Mouse (Mus musculus) left cerebral cortex, adult 2 months (tissue): ENCODE data around the gene Cldn19. TPM values are rescaled to one million over a fixed set of nuclear protein-coding genes. Genes with fewer than 3 reads are reported as not detected.

ENCODE experiments used
- DNase-seq, 2 experiments: peaks; one replicate each; pipeline ENCODE4 v3.0.0; 2021 to 2022; ENCODE audit warnings: low spot score in 2 of 2, mixed read lengths in 1 of 2; ENCODE audit errors: extremely low spot score in 1 of 2
- H3K27ac ChIP-seq: fragments of 200-600 bp; 2 replicates; pipeline ENCODE4 v1.8.1; 2022
- H3K4me3 ChIP-seq: fragments of 200-600 bp; 2 replicates; pipeline ENCODE4 v1.8.1; 2022
- CTCF ChIP-seq: fragments of 200-600 bp; IDR thresholded peaks from 2 replicates; pipeline ENCODE4 v1.8.1; 2022; ENCODE audit warnings: antibody characterized with exemption, mild to moderate bottlenecking, moderate library complexity
- intact Hi-C: fragments of 180-260 bp; cut with DNase I; formaldehyde crosslinking; loops from one replicate; pipeline ENCODE4 v1.15.1; 2025
- total RNA-seq, 2 experiments: library from RNA; stranded (reverse); gene quantifications; 2 replicates each; pipeline ENCODE4 v1.2.3; 2021

The Cldn19 gene
- total RNA-seq, 2 experiments from 2014 or later, result 0.18 to 0.30 TPM

DNA sequence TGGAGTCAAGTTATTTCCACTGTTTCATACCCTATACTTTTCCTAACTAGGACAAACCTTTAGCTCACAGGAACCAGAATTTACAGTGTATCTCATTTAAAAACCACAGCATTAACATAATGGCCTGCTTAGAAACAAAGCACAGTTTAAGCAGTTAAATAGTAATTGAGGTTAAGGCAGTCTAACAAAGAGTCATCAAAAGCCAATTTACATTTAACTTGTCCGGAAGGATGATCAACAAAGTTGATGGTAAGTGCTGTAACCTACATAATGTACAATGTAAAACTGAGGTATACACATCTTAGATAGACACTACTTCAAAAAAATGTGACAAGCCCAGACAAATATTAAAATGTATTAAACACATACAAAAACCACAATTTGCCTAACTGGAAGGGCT lies 36.7 kb downstream of the Cldn19 start:
- H3K4me3 ChIP-seq, result peak overlapping the region; percentile 66
- no peak overlapping the region for H3K27ac ChIP-seq
- intact Hi-C loops, result loop anchor here (2.0 to 10.0 kb wide), 2 partner anchors 47 to 243 kb away; partner anchors contain the start of genes Foxj3 and Frg2f1
- no peak for DNase-seq
- no peak for TF ChIP-seq CTCF

DNA sequence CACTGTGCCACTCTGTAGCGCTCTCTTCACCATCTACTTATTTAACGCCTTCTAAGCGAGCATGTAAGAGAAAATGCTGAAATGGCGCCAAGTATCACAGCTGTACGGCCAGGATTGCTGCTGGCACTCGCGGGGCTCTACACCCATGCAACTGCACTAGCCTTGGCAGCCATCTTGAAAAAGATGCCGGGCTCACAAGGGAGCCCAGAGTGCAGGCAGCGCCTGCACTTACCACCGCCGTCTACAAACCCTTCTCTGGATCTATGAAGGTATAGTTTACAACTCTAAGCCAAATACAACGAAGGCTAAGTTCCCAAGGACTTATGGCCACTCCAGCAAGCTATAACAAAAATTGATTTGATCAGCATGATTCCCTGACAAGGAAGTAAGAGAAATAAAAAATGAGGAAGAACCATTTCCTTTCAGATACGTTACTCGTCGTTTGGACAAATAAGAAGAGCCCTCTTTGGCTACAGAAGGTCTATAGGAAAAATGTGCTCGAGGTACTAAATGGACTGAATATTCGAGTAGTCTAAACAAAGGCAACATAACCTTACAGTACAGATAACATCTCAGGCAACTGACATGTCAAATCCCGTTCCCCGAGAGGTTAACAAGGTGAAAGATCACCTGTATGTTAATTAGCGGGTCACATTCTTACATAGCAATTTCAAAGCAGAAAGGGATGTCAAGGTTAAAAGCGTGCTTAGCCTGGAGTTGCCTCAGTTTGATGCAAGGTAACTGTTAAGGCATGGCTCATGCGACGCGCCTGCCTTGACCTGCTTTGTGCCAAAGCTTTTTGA lies 37.8 kb downstream of the Cldn19 start:
- intact Hi-C loops, result loop anchor here (2.0 to 10.0 kb wide), 2 partner anchors 48 to 242 kb away; partner anchors contain the start of genes Foxj3 and Frg2f1
- Histone ChIP-seq H3K4me3 (peak overlapping the region; percentile 66), H3K27ac (peak overlapping the region; percentile 22; the same call in 1 of the 2 replicates)
- no peak for TF ChIP-seq CTCF
- peak; percentile 35 to 40 for DNase-seq

DNA sequence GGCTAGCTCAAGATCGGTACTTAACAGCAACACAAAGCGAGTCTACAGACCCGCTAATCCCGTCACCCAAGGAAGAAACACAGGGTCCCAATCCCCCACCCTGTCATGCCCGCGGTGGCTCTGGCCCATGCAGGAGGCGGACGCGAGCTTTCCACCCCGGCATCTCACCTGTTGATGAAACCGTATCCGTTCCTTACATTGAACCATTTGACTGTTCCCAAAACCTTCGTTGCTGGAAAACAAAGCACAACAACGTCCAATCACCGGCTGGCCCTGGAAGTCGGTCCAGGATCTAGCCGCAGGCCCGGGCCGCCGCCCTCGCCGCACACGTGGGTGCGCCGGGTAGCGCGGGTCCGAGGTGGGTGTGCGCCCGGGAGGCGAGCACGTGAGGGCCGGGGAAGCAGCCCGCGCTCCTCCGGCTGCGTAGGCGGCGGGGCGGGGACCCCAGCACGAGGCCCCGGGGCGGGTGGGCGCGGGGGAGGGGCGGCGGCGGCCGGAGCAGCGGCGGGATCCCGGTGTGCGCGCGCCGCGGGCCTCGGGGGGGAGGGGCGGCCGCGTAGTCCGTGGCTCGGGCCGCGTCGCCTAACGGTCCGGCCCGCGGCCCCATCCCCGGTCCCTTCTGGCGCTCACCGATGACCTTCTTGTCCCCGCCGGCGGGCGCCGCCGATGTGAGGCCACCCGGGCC lies 38.5 kb downstream of the Cldn19 start:
- DNase-seq, result peak; percentile 19 to 51
- TF ChIP-seq CTCF, result no peak
- Histone ChIP-seq H3K4me3 (peak overlapping the region; percentile 66), H3K27ac (peak overlapping the region; percentile 78)
- intact Hi-C loops, result loop anchor here (2.0 to 10.0 kb wide), 3 partner anchors 27 to 241 kb away; partner anchors contain the start of genes Foxj3, Frg2f1 and Ppih

DNA sequence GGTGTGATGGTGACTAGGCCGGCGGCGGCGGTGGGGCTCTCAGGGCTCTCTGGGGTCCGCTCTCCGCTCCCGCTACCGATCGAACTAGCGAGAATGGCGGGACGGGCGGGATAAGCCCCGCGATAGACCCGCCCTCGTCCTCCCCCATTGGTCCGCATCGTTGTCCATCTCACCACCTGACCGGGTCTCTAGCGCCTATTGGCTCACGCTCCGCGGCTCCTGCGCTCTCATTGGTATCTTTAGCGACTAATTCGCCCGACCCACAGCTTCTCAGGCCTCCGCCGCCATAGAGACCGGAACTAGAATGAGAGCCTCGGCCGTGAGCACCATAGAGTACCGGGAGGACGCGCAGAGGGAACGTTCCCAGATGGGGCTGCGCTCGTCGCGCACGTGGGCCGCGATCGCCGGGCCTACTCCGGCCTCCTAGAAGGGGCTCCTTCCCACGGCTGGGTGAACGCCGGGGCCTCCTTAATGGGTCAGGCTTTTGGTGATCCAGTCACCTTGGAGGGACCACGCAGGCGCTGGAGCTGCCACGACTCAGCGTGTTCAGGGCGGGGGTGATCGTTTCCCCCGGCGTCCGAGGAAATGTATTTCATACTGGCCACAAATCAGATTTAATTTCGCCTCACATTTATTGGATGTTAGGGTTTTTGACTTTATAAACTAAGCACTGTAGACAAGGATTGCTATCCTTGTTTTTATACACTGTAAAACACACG lies 39.4 kb downstream of the Cldn19 start, which contains the start of gene Ybx1:
TSS of gene Ybx1 (minus strand) at position 190 of the 719 bp plus-strand sequence.
- TF ChIP-seq CTCF, result no peak
- Histone ChIP-seq H3K4me3 (peak within 1 kb of the TSS; percentile 66), H3K27ac (peak within 1 kb of the TSS; percentile 98)
- intact Hi-C loops, result loop anchor here (2.0 to 10.0 kb wide), 2 partner anchors 26 to 240 kb away; partner anchors contain the start of genes Foxj3, Frg2f1 and Ppih
- peak; percentile 100 for DNase-seq

DNA sequence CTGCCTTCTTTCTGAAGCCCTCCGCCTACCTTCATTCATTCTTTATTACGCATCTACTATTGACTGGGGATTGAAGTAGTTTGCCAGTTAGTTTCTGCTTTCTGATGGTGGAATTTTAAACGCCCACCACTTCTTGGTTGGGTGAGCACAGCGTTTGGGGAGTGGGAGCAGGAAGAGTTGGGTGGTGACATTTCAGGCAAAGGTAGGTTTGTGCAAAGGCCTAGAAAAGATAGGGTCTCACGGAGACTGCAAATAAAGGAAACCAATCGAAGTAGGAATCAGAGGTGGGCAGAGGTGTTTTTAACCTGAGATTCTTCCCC lies 39.9 kb downstream of the Cldn19 start:
- peak in 1 of 2 experiments; percentile 11 for DNase-seq
- intact Hi-C loops, result loop anchor here (2.0 to 10.0 kb wide), 2 partner anchors 26 to 240 kb away; partner anchors contain the start of genes Foxj3, Frg2f1 and Ppih
- TF ChIP-seq CTCF, result no peak

DNA sequence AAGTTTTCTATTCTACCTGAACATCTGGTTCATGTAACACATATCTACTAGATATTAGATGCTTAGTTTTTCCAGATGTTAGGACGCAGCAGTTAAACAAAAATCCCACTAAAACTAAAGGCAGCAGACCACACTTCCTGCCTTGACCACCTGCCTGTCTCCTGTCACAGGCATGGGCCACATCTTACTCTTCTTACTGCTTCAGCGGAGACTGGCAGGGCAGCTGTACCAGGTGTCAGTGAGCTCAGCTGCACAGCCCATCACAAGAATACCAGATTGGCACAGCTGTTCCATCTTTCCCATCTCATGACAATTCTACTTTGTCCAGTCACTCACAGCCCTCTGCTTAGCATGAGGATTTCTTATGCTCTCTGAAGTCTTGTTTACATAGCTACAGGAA lies 42.1 kb downstream of the Cldn19 start:
- intact Hi-C loops, result loop anchor here (10.0 kb wide), 1 partner anchor 237 kb away; the partner anchor contains the start of genes Foxj3 and Frg2f1
- TF ChIP-seq CTCF, result no peak

More for the DNA sequence above, 39.9 kb downstream of the Cldn19 start:
- Histone ChIP-seq H3K4me3 (peak overlapping the region; percentile 66), H3K27ac (peak overlapping the region; percentile 98)

DNA sequence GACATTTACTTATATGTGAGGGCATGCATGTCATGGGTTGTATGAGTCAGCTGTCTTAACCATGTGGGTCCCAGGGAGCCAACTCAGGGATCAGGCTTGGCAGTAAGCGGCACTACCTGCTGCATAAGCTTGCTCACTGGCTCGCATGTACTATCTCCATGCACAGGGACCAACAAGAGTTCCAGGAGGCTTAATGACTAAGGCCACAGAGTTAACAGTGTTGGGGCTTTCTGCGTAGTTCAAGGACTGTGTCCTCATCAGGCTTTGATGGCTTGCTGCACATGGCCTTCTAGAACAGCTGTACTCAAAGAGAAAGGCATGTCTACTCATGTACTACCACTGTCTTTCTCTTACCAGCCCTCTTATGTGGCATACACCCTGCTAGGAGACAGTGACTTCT lies 45.5 kb downstream of the Cldn19 start:
- intact Hi-C loops, result no loop called here

More for the DNA sequence above, 42.1 kb downstream of the Cldn19 start:
- Histone ChIP-seq H3K27ac (no peak overlapping the region), H3K4me3 (no peak overlapping the region)
- DNase-seq, result no peak

DNA sequence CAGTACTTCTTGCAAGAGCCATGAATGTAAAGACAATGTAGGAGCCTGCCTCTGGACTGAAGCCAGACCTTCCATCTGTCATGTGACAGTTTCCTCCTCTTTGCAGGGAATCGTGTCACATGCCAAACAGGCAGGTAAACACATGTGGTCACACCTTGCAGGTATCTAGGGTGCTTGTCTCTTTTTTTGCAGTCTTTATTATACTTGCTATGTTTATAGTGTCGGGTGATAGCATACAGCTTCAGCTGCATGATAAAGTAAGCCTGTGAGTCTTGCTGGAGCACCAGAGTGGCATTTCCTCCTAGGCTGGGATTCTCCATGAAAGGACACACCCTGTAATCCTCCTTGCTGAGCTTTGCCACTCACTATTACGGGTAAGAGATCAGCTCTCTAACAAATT lies 46.6 kb downstream of the Cldn19 start:
- DNase-seq, result no peak
- TF ChIP-seq CTCF, result no peak
- intact Hi-C loops, result no loop called here
- Histone ChIP-seq H3K27ac (no peak overlapping the region), H3K4me3 (no peak overlapping the region)

More for the DNA sequence above, 45.5 kb downstream of the Cldn19 start:
- Histone ChIP-seq H3K4me3 (no peak overlapping the region), H3K27ac (no peak overlapping the region)
- DNase-seq, result no peak
- TF ChIP-seq CTCF, result no peak

DNA sequence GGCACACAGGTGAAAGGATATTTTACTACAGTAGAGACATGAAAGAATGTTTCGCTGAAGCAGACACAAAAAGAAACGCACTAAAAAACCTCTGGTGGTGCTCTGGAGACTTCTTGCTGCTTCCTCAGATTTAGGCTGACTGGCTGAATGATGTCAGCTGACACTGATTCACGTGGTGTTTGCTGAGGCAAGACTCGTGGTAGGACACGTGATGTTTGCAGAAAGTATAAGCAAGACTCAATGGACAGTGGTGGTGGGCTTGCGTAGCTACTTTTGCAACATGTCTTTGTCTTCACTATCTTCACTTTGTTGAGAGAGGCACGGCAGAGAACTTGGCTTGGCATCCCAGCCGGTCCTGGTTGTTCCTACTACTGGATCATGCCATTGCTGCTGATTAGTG lies 48.1 kb downstream of the Cldn19 start:
- DNase-seq, result no peak
- H3K4me3 ChIP-seq, result no peak overlapping the region
- intact Hi-C loops, result no loop called here
- TF ChIP-seq CTCF, result no peak
- no peak overlapping the region for H3K27ac ChIP-seq

DNA sequence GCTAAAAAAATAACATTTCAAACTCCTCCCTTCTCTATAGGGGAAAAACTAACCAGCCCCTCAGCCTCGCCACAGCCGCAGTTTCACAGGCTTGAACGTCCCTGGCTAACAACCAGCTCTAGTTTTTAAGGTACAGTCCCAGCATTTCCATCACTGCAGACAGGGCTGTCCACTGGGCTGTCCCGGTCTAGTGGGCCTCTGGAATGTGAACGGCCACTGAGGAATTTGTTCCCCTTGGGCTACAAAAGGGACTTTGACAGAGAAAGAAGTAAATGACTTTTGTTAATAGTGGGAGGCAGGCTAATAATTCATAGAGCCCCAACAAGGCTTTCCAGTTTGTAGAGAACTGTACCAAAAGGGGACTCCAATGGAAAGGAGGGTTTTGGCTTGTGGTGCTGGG lies 50.2 kb downstream of the Cldn19 start:
- no peak overlapping the region for H3K4me3 ChIP-seq
- intact Hi-C loops, result no loop called here
- no peak for DNase-seq

More for the DNA sequence above, 50.2 kb downstream of the Cldn19 start:
- TF ChIP-seq CTCF, result no peak
- no peak overlapping the region for H3K27ac ChIP-seq

Other genes with a start within 250 kb of the Cldn19 start
- 100 to 1,000 TPM in 1 of 2 experiments, 10 to 100 TPM in 1; 92.2 to 127 TPM for gene Slc2a1, start 146.7 kb upstream of the Cldn19 start, total RNA-seq
- gene Zfp691, start 81.2 kb upstream of the Cldn19 start, total RNA-seq, result 1 to 10 TPM; 7.5 to 7.8 TPM
- under 1 TPM; 0.40 to 0.54 TPM for gene Ermap, start 65.4 kb upstream of the Cldn19 start, total RNA-seq
- 10 to 100 TPM; 15.1 to 17.2 TPM for gene Svbp, start 60.1 kb upstream of the Cldn19 start, total RNA-seq
- gene Tmem269, start 37.2 kb upstream of the Cldn19 start, total RNA-seq, result under 1 TPM; 0.44 to 0.57 TPM
- 10 to 100 TPM; 28.5 to 30.4 TPM for gene AU022252, start 22.7 kb upstream of the Cldn19 start, total RNA-seq
- gene P3h1, start 22.5 kb upstream of the Cldn19 start, total RNA-seq, result 1 to 10 TPM; 8.0 to 8.9 TPM
- 100 to 1,000 TPM; 191 to 223 TPM for gene Ybx1, start 39.2 kb downstream of the Cldn19 start, total RNA-seq
- 10 to 100 TPM; 14.1 to 20.8 TPM for gene Ppih, start 65.1 kb downstream of the Cldn19 start, total RNA-seq
- gene Ccdc30, start 160.1 kb downstream of the Cldn19 start, total RNA-seq, result 10 to 100 TPM; 19.6 to 20.8 TPM
- gene Ppcs, start 167.0 kb downstream of the Cldn19 start, total RNA-seq, result 1 to 10 TPM; 5.7 to 7.0 TPM
- gene Zmynd12, start 167.4 kb downstream of the Cldn19 start, total RNA-seq, result under 1 TPM; 0.30 to 0.36 TPM
- 1 to 10 TPM; 6.2 to 9.3 TPM for gene Rimkla, start 237.2 kb downstream of the Cldn19 start, total RNA-seq